In the genomic region with DNA sequence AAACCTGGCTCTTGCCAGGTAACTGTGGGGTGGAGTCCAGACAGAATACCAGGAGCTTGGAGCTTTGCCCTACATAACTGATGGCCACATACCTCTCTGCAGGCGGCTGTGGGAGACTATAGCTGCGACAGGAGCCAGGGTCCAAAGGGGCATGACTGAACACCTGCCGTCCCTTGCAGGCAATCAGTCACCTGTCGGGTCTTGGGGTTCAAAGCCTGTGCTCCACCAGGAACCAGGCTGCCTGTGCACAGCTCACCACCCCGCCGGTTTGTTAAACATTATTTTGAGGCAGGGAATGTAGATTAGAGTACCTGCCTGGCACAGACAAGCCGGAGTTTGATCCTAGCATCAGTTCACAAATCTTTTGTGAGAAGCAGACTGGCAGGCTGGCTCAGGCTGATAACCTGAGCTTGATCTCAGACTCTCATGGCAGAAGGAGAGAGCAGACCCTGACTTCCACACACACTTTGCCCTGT, we compare ENCODE assay signal across 10 mouse cellular contexts.
DNase-seq lines count a peak whose midpoint lies in the region; ATAC-seq and TF ChIP-seq lines count a peak whose summit lies in the region.
"Had no signal": no experiment of that assay in that cellular context is flagged by ENCODE, and none has a peak within 500 bp of the region (broad histone marks: within the 10 kb centered on the region; RNA-seq: fewer than 3 reads in every experiment).

No protein-coding gene starts in this region.

- H3K27me3 ChIP-seq in lung, embryonic 14.5 days (ENCODE audit: insufficient read depth, low read length): no peaks in the 10 kb centered on the region
- no peaks in the 10 kb centered on the region for H3K27me3 ChIP-seq in intestine, embryonic 15.5 days (replicated peaks)
- H3K27me3 ChIP-seq in stomach, embryonic 15.5 days (replicated peaks): no peaks in the 10 kb centered on the region

- TF ChIP-seq CTCF in lung, embryonic 14.5 days (IDR thresholded peaks at IDR 0.05; ENCODE audit: low read depth): no peak
- no peak for TF ChIP-seq CTCF in lung, adult 2 months (IDR thresholded peaks at IDR 0.05; ENCODE audit: insufficient read depth, low read length)

- H3K4me1 ChIP-seq in lung, embryonic 14.5 days (ENCODE audit: insufficient read depth): no peaks in the 10 kb centered on the region
- no peaks in the 10 kb centered on the region for H3K4me1 ChIP-seq in lung, adult 2 months (ENCODE audit: control insufficient read depth, insufficient read depth, low read length)
- H3K4me1 ChIP-seq in intestine, embryonic 15.5 days (replicated peaks): no peaks in the 10 kb centered on the region
- no peaks in the 10 kb centered on the region for H3K4me1 ChIP-seq in stomach, embryonic 15.5 days

- no peak overlapping the region for H3K27ac ChIP-seq in lung, embryonic 14.5 days (ENCODE audit: low read depth)
- H3K27ac ChIP-seq in intestine, embryonic 15.5 days: no peak overlapping the region
- H3K27ac ChIP-seq in stomach, embryonic 15.5 days: no peak overlapping the region
- H3K27ac ChIP-seq: gastrocnemius, adult 2 months had no signal

- no peak overlapping the region for H3K9ac ChIP-seq in lung, embryonic 14.5 days
- H3K9ac ChIP-seq in intestine, embryonic 15.5 days: no peak overlapping the region
- H3K9ac ChIP-seq in stomach, embryonic 15.5 days: no peak overlapping the region

- H3K36me3 ChIP-seq in lung, embryonic 14.5 days (ENCODE audit: insufficient read depth): no peaks in the 10 kb centered on the region
- no peaks in the 10 kb centered on the region for H3K36me3 ChIP-seq in intestine, embryonic 15.5 days
- no peaks in the 10 kb centered on the region for H3K36me3 ChIP-seq in stomach, embryonic 15.5 days

- TF ChIP-seq POLR2A in lung, adult 2 months (IDR thresholded peaks at IDR 0.05; ENCODE audit: borderline replicate concordance, extremely low read depth, low read depth, low read length): no peak

- no peak for DNase-seq in lung, embryonic 14.5 days
- DNase-seq in lung, adult 2 months: no peak
- peak; percentile 37 for DNase-seq in kidney, postnatal 14 days
- no peak for DNase-seq in gastrocnemius, postnatal 4 days (ENCODE audit: low spot score in 2 of 2)
- no peak for DNase-seq in gastrocnemius, adult 18-20 months (ENCODE audit: low spot score)
- no peak for DNase-seq in right cerebral cortex, postnatal 25 days
- DNase-seq: adrenal gland, adult 8-10 months; gastrocnemius, adult 2 months had no signal

- peak; percentile 35; the same call in 1 of the 2 replicates for ATAC-seq in lung, embryonic 14.5 days (ENCODE audit: insufficient read depth)
- ATAC-seq in intestine, embryonic 15.5 days: peak; percentile 89
- ATAC-seq in stomach, embryonic 15.5 days (ENCODE audit: insufficient read depth, low FRiP score, low read depth): peak; percentile 39; the same call in 1 of the 2 replicates

- no peaks in the 10 kb centered on the region for H3K9me3 ChIP-seq in lung, embryonic 14.5 days (ENCODE audit: low read depth, low read length)
- H3K9me3 ChIP-seq in intestine, embryonic 15.5 days: no peaks in the 10 kb centered on the region
- no peaks in the 10 kb centered on the region for H3K9me3 ChIP-seq in stomach, embryonic 15.5 days

- H3K4me2 ChIP-seq in lung, embryonic 14.5 days: no peak overlapping the region
- no peak overlapping the region for H3K4me2 ChIP-seq in intestine, embryonic 15.5 days (replicated peaks)
- H3K4me2 ChIP-seq in stomach, embryonic 15.5 days: no peak overlapping the region

- 37% methylated on average over 7 of the region's 7 CpGs for WGBS in lung, embryonic 14.5 days
- 76% methylated on average over 7 of the region's 7 CpGs for WGBS in lung, adult 2 months
- WGBS in intestine, embryonic 15.5 days: 60% methylated on average over 7 of the region's 7 CpGs
- 49% methylated on average over 7 of the region's 7 CpGs for WGBS in stomach, embryonic 15.5 days

- H3K4me3 ChIP-seq in lung, embryonic 14.5 days (ENCODE audit: low read depth, low read length): no peak overlapping the region
- no peak overlapping the region for H3K4me3 ChIP-seq in lung, adult 2 months (replicated peaks; ENCODE audit: extremely low read depth, low read depth, low read length)
- H3K4me3 ChIP-seq in intestine, embryonic 15.5 days (replicated peaks): no peak overlapping the region
- no peak overlapping the region for H3K4me3 ChIP-seq in stomach, embryonic 15.5 days (replicated peaks)
- H3K4me3 ChIP-seq: gastrocnemius, adult 2 months had no signal

Comparison
In these comparisons a context has a peak if more than half of its experiments do, and no peak if none do; other contexts are left out.
1. ATAC-seq: peak in every context shown above with its lines; median percentile 89 in intestine, embryonic 15.5 days; 39 in stomach, embryonic 15.5 days; 35 in lung, embryonic 14.5 days.